Mouse (Mus musculus): ENCODE data around the gene St3gal3.
A peak's percentile ranks its signal among the peaks of the same experiment; 100 is the strongest.

The St3gal3 gene

DNA sequence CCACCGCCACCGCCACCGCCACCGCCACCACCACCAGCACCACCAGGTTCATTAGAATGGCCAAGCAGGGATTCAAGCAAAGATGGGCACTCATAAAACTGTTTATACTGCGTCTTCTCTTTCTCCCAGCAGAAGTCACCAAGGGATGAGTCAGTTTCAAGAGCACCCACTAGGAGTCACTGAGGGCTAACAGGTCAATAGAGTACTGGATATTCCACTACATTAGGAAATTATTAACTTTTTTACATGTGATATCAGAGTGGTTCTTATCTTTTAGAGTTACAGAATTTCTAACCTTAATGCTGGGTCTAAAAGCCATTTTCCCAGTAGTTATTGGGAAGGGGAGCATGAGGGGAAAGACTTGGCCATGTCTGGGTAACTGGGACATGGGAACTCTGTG, 197.8 kb downstream of the St3gal3 start:
- no peak for DNase-seq (ENCODE audit: extremely low spot score, low read depth, low spot score)

DNA sequence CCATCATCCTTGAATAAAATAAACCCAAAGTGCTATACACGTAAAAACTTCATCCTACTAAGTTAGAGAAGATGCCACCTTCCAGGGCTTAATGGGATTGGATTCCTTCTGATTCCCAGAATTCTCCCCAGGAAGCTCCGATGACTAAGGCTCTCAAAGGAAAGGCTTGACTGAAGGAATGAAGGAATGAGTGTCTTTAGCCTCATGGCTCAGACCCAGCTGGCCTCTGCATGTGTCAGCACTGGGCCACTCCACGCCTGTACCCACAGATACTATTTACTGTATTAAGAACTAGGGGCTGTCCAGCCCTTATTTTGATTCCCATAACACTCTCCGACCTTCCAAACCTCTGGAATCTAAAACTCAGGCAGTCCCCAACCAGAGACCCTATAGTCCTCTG, 200.6 kb downstream of the St3gal3 start:
- DNase-seq (ENCODE audit: extremely low spot score, low read depth, low spot score) = no peak

DNA sequence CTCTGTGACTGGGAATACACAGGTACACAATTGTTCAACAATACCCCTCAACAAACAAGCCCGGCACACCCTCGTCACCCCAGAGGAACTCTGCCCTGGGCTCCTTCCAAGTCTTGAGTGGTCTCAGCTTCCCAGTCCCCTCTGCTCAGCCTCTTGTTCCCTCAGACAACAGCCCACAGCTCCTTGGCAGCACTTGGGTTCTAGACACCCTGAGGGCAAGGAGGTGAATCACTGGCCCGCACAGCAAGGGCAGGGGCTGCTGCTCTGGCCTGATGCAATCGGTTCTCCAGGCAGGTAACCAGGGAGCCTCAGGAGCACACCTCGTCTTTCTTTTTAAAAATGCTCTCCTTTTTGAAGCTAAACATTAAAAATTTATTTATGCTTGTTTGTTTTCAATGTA, 201.5 kb downstream of the St3gal3 start:
- no peak for DNase-seq (ENCODE audit: extremely low spot score, low read depth, low spot score)

DNA sequence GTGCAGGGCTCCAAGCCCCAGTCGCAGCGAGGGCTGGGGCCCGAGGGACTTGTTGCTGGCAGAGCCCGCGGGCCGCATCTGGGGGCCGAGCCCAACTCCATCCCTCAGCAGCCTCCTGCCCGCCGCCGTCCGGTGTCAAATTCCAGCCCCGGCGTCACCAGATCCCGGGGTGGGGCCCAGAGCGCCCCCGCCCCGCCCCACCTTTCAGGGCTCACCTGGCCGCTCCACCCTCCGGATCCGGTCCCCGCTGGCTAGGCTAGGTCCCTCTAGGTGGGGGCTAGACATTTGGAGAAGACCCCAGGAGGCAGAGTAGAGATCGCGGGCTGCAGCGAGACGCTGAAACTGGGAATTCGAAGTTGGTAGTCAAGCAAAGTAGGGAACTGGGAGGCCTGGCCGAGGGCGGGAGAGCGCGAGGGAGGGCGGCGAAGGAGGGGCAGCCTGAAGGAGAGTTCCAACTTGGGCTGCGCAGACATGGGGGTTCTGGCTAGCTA, 205.3 kb downstream of the St3gal3 start, which contains the start of gene Artn:
Artn (minus strand) TSS at position 373 of the 491 bp plus-strand sequence.
- no peak for DNase-seq (ENCODE audit: extremely low spot score, low read depth, low spot score)

DNA sequence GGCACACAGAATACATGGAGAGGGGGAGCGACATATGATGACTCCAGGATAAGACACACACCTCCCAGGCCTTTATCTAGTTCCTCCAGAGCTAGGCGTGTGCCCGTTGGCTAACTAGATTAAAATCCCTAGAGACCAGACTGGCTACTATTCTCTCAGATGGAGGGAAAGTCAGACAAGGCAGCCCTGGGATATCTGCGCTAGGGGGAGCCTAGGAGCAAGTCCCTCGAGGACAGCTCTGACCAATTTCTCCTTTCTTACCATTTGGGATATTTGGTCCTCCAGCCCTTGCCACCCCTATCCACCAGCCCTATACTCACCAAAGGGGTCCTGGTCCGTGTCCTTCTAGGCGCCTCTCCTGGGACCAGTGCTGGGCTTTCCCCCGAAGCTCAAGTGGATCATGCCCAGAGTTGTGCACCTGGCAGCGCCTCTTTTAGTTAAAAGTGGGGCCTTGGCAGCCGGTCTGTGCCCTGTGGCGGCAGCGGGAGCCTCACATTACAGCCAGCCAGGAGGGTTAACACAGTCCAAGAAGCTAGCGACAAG, 205.9 kb downstream of the St3gal3 start:
- no peak for DNase-seq (ENCODE audit: extremely low spot score, low read depth, low spot score)

DNA sequence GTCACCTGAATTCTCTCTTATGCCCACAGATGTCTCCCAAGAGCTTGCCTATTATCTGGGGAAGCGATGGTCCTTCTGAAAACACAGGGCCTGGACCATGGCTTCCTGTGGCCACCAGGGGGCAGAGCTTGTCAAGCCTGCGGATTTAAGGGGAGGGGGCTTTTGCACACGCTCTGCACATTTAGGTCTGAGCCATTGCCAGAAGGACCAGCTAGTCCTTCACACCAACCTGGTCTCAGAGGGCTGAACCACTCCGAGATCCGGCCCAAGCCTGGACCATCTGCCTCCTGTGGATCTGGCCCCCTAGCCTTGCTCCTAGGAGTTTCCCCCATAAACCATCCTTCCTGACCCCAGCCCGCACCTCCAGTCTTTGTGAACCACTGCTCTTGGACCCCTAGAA, 206.5 kb downstream of the St3gal3 start:
- no peak for DNase-seq (ENCODE audit: extremely low spot score, low read depth, low spot score)

DNA sequence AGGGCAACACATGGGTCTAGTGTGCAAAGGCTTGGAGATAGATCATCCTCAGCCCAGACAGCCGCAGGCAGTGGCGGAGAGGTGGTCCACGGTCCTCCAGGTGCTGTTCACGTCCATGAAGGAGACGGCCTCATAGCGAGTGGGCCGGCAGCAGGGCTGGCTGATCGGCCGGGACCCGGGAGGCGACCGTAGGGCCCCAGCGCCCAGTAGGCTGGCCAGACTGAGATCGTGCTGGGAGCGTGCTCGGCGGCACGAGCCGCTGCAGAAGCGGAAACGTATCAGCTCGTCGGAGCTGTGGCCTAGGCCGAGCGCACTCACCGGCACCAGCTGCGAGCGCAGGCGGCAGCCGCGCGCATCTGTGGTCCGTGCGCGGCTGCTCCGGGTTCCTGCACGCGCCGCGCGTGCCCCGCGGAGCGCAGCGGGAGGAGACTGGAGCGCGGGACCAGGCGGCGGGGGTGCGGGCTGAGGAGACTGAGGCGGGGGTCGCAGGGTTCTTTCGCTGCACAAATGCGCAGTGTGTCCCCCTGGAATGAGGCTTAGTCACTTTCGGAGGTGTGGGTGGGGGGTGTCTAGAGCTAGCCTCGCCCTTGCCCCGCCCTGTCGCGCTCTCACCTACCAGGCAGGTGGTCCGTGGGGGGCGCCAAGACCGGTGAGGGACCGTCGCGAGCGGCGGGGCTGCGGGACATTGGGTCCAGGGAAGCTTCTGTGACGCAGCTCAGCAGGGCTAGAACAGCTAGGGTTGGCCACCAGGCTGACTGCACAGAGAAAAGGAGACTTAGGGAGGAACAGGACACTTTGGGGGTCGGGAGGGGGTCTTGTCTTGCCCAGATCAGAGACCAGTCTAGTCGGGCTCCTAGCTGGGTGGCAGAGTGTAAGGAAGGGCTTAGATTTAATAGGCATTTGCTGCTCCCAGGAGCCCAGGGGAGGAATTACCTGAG, 207.9 kb downstream of the St3gal3 start:
- no peak for DNase-seq (ENCODE audit: extremely low spot score, low read depth, low spot score)

DNA sequence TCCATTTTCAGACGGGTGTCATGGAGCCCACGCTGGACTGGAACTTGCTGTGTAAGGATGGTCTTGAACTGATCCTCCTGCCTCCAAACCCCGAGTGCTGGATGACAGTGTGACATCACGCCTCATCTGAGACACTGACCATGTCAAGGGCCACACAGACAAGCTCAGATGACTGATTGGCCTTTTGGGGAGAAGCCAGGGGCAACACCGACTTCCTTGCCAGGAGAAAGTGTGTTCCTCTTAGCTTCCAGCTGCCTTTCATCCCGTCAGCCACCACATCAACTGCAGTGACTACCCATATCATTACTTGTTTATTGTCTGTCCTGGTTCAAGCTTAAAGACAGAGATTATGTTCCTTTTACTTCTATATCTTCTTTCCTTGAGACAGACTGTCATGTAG, 209.8 kb downstream of the St3gal3 start:
- DNase-seq (ENCODE audit: extremely low spot score, low read depth, low spot score) = no peak

DNA sequence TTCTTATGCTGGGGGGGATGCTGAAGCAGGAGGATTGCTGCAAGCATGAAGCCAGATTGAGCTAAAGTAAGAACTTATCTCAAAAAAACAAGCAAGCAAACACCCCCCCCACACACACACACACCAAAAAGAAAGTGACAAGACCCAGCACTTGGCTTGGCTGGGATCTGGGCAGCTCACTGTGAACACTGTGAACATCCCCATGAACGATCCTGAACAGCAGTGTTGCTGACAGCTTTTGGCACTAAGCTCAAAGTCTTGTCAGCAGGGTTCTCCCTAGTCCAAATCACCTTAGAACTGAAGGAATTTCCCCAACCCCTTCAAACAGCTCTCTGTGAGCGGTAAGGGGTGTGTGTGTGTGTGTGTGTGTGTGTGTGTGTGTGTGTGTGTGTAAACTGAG, 211.3 kb downstream of the St3gal3 start:
- no peak for DNase-seq (ENCODE audit: extremely low spot score, low read depth, low spot score)

DNA sequence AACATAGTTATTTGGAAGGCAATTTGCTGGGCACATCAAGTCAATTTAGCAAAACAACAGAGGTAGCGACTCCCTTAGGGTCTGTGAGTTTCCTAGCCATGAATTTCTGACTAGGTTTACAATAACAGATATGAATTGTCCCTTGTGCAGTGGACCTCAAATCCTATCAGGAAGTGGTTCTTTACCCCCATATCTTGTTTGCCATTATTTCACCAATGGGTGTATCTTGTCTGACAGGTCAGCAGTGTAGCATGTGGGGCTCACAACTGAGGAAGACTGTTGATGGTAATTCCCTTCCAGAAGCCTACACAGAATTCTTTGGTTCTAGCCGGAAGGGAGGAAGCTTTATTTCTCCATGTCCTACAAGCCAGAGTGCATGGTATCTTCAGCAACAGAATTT, 213.4 kb downstream of the St3gal3 start:
- no peak for DNase-seq (ENCODE audit: extremely low spot score, low read depth, low spot score)

DNA sequence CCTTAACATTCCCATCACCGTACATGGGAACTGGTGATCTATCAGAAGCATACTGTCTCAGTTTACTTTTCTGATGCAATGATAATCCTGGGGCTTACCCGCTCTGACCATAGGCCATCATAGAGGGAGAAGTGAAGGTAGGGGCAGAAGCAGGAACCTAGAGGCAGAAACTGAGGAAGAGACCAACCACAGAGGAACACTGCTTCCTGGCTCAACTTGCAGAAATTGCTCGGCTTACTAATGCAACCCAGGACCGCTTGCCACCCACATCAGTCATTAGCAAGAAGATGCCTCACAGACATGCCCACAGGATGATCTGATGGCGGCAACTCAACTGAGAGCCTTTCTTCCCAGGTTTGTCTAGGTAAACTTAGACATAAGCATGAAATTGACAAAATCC, 216.0 kb downstream of the St3gal3 start:
- DNase-seq (ENCODE audit: extremely low spot score, low read depth, low spot score) = no peak

DNA sequence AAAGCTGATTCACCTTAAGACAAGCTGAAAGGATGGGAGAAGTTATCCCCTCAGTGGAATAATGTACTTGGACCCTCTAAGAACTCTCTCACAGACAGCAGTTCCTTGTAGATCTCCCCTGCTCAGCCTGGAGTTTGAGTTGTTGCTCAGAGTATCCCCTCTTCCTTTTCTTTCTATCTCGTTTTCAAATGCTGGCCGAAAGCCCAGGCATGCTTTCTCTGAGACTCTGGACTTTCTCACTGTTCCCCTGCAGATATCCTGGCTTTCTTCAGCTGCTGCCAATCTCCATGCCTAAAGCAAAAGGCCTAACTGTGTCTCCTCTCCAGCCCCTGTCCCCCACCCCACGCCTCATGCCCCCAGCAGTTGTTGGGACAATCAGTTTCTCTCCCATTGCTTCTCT, 216.5 kb downstream of the St3gal3 start:
- DNase-seq (ENCODE audit: extremely low spot score, low read depth, low spot score) = no peak

DNA sequence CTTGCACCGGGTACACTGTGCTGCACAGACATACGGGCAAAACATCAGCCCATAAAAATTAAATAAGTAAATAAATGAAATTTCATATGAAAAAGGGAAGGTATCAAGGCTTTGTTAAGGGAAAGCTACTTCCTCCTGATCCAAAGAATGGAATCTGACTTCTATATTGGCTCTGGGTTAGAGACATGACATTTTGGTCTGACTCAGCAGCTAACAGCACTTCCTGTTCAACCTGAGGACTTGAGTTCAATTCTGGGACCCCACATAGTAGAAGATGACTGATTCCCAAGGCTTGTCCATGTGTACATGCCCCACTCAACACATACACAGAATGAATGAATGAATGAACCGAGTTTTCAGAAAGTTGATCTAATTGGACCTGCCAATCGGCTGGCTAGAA, 216.9 kb downstream of the St3gal3 start:
- DNase-seq (ENCODE audit: extremely low spot score, low read depth, low spot score) = no peak

DNA sequence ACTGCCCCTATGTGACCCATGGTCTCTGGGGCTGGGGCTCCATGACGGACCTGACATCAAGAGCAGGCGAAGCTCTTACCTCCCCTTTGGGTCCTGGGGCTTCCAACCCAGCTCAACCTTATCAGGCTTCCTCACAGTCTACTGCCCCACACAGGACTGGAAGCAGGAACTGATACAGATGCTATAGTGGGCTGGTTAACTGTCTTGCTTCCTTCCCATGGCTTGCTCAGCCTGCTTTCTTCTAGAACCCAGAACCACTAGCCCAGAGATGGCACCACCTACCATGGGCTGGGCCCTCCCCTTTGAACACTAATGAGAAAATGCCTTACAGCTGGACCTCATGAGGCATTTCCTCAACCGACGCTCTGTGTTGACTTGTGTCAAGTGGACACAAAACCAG, 217.3 kb downstream of the St3gal3 start:
- no peak for DNase-seq (ENCODE audit: extremely low spot score, low read depth, low spot score)

DNA sequence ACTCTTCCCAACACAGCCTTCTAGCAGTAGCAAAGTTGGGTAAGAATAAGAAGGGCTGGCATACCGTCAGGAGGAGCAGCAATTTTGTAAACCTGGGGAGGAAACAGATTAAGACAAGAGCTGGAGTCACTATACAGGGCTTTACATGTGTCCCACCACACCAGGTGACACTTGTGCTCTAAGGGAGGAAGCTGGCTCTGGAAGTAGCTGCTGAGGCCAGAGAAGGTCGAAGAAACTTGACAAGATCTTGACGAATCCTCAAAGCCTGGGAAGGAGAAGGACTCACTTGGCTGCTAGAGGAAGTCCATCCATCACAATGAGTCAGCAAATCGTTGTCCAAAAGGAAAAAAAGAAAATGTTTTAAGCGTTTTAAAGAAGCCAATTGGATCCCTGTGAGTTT, 218.3 kb downstream of the St3gal3 start:
- no peak for DNase-seq (ENCODE audit: extremely low spot score, low read depth, low spot score)

DNA sequence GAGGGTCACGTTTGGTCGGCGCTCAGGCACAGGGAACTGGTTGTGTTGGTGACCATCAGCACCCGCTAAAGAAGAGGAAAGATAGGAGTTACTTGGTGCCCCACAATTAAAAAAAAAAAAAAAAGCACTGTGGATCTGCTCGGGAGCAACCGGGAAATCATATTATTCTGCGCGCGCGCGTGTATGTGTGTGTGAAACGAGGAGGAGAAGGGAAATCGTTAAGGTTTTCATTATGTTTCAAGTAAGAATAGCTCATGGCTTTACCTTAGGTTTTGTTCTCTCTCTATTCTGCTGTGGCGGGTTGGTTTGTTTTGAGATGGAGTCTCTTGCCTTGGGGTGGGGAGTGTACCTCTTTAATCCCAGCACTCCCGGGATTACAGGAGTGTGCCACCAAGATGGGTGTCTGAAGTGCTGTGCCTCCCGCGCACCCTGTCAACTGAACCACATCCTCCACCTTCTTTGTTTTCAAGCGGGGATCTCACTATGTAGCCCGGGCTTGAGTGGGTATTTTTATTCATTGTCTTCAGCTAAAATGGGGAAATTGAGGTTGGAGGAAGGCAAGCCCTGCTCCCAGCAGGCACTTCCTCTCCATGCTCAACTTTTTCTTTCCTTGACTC, 219.1 kb downstream of the St3gal3 start:
- DNase-seq (ENCODE audit: extremely low spot score, low read depth, low spot score) = no peak

DNA sequence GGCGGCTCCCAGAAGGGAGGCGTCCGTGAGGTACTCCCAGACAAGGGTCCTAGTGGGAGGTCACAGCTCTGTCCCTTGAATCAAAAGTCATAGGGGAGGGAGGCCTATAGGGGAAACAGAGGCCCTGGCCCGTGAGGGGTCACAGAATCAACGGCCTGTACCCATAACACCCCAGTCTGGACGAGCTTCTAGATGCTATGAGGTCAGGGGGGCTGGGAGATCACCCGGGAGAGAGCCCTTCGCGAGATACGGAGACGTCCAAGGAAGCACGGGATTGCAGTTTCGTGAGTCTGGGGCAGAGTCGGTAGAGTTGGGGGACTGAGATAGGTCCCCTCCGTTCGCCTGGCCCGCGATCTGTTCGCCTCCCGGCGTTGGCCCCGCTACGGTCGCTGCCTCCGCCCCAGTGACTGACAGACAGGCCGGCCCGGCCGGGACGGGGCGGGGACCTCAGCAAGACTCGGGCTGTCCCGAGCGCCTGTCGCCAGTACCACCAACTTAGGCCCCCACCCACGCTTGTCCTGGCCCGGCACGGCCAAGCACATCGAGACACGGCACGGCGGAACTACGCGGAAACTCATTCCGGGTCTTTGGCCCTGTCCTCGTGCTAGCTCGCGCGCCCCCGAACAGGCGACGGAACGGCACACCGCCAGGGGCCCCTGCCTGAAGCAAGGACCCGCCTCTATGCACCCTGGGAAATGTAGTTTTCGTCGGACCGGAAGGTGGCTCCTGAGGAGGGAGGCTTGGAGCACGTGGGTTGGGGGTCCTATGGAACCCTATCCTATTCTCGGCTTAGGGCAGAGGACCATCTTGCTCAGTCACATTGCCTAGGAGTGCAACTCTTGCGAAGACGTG, 219.9 kb downstream of the St3gal3 start, which contains the start of gene Ipo13:
Ipo13 (minus strand) TSS at position 409 of the 852 bp plus-strand sequence.
- peak; percentile 86 for DNase-seq (ENCODE audit: extremely low spot score, low read depth, low spot score)

DNA sequence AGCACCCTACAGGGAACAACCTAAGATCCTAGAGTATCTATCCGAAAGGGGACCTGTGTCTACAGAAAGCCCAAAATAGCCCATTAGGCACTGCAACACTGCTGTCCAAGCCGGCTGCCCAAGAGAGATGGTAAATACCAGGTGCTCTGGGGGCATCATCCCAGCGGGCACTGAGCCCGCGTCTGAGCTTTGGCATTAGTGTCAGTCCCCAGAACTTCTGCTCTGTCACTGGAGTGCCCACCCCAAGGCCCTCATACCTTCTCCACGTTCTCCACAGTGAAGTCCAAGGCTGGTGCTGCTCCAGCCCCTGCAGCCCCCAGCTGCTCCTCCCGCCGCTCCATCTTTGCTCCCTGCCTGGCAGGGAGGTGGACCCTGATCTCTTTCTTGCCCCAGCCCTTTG, 220.7 kb downstream of the St3gal3 start:
- no peak for DNase-seq (ENCODE audit: extremely low spot score, low read depth, low spot score)

DNA sequence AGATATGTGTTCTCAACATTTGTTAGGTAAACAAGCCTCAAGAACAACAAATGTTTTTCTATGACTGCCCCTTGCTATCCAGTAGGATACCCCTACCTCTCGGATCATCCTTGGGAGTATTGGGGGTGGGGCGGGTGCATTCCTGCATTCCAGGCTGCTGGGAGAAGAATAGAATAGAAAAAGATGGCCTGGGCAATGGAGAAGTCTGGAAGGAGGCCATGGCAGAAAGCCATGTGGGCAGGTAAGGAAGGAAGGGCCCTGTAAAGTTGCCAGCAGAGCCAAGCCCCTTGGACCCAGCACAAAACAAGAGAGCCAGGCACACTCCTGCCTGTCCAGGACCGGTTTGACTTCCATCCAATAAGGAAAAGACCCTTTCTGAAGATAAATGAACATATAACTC, 221.3 kb downstream of the St3gal3 start:
- no peak for DNase-seq (ENCODE audit: extremely low spot score, low read depth, low spot score)

DNA sequence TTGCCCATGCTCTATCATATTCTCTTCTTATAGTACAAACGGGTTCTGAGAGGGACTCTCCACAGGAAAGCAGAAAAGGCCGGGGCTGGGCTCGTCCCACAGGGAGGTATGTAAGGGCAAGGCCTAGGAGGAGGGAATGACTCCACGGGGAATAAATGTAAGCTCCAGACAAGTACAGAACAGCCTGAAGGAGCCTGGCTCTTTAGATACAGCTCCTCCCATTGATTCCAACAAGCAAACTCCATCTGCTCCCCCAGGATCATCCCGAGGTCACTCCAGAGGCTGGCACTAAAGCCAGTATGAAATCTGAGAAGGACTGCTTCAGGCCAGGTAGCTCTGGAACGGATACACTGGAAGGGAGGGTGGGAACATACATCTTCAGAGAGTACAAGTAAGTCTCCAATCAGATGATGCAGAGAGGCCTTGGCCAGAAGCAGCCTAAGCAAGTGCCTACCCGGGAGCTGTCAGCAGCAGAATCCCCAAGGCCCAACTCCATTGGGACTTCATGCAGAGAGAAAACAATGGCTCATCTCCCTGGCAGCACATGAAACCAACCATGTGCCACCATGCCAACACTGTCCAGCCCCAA, 221.9 kb downstream of the St3gal3 start:
- no peak for DNase-seq (ENCODE audit: extremely low spot score, low read depth, low spot score)

DNA sequence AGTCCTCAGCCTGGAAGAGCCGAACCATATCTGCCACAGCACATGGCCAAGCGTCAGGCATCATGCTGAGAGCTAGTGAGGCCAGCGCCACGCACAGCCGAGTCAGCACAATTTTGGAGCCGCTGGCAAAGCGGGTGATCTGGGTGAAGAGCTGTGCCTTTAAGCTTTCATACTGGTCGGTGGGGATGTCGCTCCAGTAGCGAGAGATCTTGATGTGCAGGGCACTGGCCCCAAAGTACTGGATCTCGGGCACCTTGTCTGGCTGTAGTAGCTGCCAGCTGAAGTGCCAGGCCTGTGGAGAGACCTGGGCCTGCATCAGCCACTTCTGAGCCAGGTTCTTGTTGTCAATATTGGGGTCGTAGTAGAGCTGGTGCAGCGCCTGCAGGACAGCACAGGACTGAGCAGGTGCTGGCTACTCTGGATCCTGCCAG, 222.6 kb downstream of the St3gal3 start:
- no peak for DNase-seq (ENCODE audit: extremely low spot score, low read depth, low spot score)
